Mouse (Mus musculus) embryonic facial prominence, embryonic 10.5 days (tissue): ENCODE results near the gene Fam208b. TPM values are rescaled to one million over a fixed set of nuclear protein-coding genes. Genes with fewer than 3 reads are reported as not detected.
A peak's percentile ranks its signal among the peaks of the same experiment; 100 is the strongest.
"Not testable (repeated sequence)": the region's sequence is repeated elsewhere in the genome, so short reads cannot be mapped to it uniquely, and the experiment has no call there.

Experiments
- DNase-seq: peaks from one replicate; pipeline ENCODE4 v3.0.0-alpha.2; 2017; ENCODE audit warnings: low spot score
- H3K27ac ChIP-seq: fragments of 300-500 bp; sonication (generic); replicated peaks from 2 replicates; pipeline ENCODE4 v1.5.1; 2016; ENCODE audit warnings: mild to moderate bottlenecking
- H3K27me3 ChIP-seq: fragments of 300-500 bp; sonication (generic); replicated peaks from 2 replicates; pipeline ENCODE4 v1.6.1; 2016; ENCODE audit warnings: low read depth, mild to moderate bottlenecking; ENCODE audit not compliant: poor library complexity, severe bottlenecking
- H3K36me3 ChIP-seq: fragments of 300-500 bp; sonication (generic); replicated peaks from 2 replicates; pipeline ENCODE4 v1.6.1; 2016; ENCODE audit warnings: mild to moderate bottlenecking, moderate library complexity
- H3K4me1 ChIP-seq: fragments of 300-500 bp; sonication (generic); 2 replicates; pipeline ENCODE4 v1.6.1; 2016
- H3K4me3 ChIP-seq: fragments of 300-500 bp; sonication (generic); 2 replicates; pipeline ENCODE4 v1.5.1; 2016; ENCODE audit warnings: mild to moderate bottlenecking, moderate library complexity
- H3K9me3 ChIP-seq: fragments of 300-500 bp; sonication (generic); 2 replicates; pipeline ENCODE4 v1.6.1; 2016; ENCODE audit warnings: mild to moderate bottlenecking
- WGBS: fragments of 180-500 bp; shearing (Covaris S2); methylation state at CpG from one replicate; pipeline ENCODE4 v1.1.7; 2016; 5-methylcytosine and 5-hydroxymethylcytosine counted together
- polyA plus RNA-seq: library from polyadenylated mRNA; unstranded; fragments of >200 nt; fragmentation: Nextera tagmentation; extraction: Ambion mirVana; gene quantifications from 2 replicates; pipeline ENCODE4 v1.2.1, GENCODE M21; 2016

Fam208b gene
- polyA plus RNA-seq, 1 experiment from 2014 or later, result 27.5 TPM

DNA sequence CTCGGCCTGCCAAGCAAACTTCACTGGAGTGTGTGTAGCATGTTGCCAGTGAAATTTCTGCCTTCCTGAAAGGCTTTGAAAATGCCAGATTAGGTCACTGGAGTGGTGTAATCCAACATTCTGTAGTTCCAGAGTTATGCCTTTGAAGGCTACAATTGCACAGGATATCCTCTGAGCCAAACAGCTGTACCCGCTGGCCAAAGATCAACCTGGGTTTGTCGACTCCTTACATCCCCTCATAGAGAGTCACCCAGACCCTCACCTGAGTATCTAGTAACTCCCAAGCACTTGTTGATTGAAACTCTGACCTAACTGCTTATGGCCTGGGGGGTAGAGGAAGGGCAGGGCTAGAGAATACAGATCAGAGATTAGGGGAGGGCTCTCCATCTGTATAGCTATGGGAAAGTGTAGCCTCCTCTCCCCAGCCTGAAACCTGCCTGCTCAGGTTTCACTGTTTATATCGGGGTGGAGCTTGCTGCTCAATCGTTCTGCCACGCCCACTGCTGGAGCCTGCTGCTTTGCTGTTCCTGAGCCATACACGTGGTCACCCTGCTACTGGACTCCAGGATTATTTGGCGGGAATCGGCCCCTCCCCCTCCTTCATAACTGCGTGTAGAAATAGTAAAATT lies 79.1 kb downstream of the Fam208b start:
- Histone ChIP-seq H3K36me3 (no peaks in the 10 kb centered on the region), H3K27me3 (no peaks in the 10 kb centered on the region), H3K4me1 (peaks cover 5% of the 10 kb centered on the region; the same call in 1 of the 2 replicates), H3K9me3 (peaks cover 7% of the 10 kb centered on the region; the same call in 1 of the 2 replicates), H3K4me3 (no peak overlapping the region), H3K27ac (no peak overlapping the region)
- 63% methylated on average over 10 of the region's 10 CpGs for WGBS
- peak; percentile 28 for DNase-seq

DNA sequence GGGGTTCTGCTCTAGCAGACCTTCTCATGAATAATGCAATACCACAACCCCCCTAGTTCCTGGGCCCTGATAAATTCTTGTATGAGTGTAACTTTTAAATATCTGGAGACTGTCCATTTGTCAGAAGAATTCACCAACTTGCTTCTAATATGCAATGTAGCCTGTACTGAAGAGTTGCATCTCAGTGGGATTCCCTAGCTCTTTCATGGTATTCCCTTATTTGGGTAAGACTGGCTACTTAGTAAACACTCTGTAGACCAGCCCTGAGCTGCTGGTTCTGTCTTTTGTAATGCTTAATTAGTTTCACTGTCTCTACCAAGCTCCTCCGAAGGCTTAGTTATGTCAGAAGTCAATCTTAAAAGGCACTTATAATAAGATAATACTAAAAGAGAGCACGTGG lies 79.7 kb downstream of the Fam208b start:
- not testable (repeated sequence) for H3K9me3 ChIP-seq, H3K36me3 ChIP-seq, H3K4me1 ChIP-seq, H3K4me3 ChIP-seq, H3K27ac ChIP-seq, DNase-seq, H3K27me3 ChIP-seq
- WGBS, result 63% methylated on average over 2 of the region's 2 CpGs

DNA sequence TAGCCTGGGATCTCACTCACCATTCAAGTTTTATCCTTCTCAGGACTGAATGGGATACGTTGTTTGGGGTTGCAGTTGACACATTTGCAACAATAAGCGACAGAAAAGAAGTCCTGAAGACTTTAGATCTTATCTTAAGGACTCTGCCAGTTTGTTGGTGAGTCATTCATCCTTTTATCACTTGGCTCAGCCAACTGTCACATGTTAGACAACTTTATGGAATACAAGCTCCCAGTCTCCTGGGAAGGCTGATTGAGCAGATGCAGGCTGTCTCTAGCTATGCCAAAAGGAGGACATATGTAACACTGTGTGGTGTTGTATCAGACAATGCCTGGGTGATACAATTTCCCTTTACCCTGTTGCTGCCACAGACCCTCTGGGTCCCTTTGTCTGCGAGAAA lies 80.5 kb downstream of the Fam208b start:
- H3K4me1 ChIP-seq, result 0 out of 2 replicates have a peak, but pooled peaks cover 5% of the 10 kb centered on the region
- H3K9me3 ChIP-seq, result peaks cover 4% of the 10 kb centered on the region; the same call in 1 of the 2 replicates
- H3K27ac ChIP-seq, result no peak overlapping the region
- H3K4me3 ChIP-seq, result no peak overlapping the region
- DNase-seq, result no peak
- 64% methylated on average over 3 of the region's 3 CpGs for WGBS
- no peaks in the 10 kb centered on the region for H3K36me3 ChIP-seq
- no peaks in the 10 kb centered on the region for H3K27me3 ChIP-seq

DNA sequence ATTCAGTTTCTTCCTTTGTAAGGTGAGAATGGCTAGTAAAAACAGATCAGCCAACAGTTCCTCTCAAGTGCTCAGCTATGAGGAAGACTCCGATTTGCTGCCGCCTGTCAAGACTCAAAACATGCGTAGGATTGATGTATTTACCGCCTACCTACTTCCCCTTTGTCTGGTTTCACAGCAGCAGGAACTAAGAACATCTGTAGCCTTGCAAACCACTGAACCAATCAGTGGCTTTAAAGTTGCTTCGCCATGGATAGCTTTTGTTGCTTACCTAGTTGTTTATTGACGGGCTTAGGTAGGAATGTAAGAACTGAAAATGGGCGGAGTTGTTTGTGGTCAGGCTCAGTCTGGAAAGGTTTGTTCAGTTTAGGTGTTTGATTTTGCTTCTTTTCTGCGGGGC lies 84.6 kb downstream of the Fam208b start:
- H3K27ac ChIP-seq, result no peak overlapping the region
- H3K9me3 ChIP-seq, result no peaks in the 10 kb centered on the region
- H3K4me3 ChIP-seq, result no peak overlapping the region
- WGBS, result 86% methylated on average over 8 of the region's 8 CpGs
- no peaks in the 10 kb centered on the region for H3K4me1 ChIP-seq
- no peaks in the 10 kb centered on the region for H3K36me3 ChIP-seq
- DNase-seq, result no peak
- no peaks in the 10 kb centered on the region for H3K27me3 ChIP-seq

DNA sequence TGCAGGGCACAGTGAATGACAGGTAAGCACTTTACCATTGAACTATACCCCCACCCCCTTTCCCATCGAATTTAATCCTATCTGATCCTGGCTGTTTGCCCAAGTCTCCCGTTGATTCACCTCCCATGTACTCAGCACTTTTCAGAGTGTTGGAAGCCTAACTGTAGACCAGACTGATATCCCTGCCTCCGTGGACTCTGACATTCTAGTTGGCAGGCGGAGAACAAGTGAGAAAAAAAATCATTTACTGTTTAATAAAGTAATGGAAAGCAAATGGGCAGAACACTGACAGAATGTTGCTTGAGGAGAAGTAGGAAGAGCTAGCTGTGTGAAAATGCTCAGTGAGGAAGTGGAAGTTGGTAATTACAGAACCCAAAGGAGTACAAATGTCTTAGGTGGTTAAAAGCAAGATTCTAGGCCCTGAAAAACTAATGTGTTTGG lies 85.3 kb downstream of the Fam208b start:
- no peak overlapping the region for H3K4me3 ChIP-seq
- no peaks in the 10 kb centered on the region for H3K27me3 ChIP-seq
- H3K9me3 ChIP-seq, result no peaks in the 10 kb centered on the region
- H3K4me1 ChIP-seq, result no peaks in the 10 kb centered on the region
- no peak for DNase-seq
- WGBS, result 83% methylated on average over 4 of the region's 4 CpGs
- no peaks in the 10 kb centered on the region for H3K36me3 ChIP-seq
- no peak overlapping the region for H3K27ac ChIP-seq

DNA sequence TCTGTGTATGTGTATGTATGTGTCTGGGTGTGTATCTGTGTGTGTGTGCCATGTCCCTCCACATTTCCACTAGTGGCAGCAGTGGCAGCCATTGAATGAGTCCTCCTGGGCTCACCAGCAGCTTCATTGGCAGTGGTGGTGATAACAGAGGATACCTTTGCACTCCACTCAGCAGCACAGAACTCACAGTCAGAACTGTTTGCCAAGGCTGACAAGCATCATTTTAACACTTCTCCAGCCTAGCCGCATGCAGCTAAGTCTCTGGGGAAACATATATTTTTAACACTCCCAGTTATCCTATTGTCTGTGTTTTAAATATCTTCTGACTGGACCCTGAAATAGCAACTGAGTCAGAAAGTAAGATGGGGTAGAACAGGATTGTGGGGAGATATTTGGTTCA lies 87.0 kb downstream of the Fam208b start:
- DNase-seq, result no peak
- no peak overlapping the region for H3K27ac ChIP-seq
- no peaks in the 10 kb centered on the region for H3K4me1 ChIP-seq
- H3K9me3 ChIP-seq, result no peaks in the 10 kb centered on the region
- no peaks in the 10 kb centered on the region for H3K27me3 ChIP-seq
- H3K36me3 ChIP-seq, result no peaks in the 10 kb centered on the region
- H3K4me3 ChIP-seq, result no peak overlapping the region
- 87% methylated on average over 1 of the region's 1 CpGs for WGBS

DNA sequence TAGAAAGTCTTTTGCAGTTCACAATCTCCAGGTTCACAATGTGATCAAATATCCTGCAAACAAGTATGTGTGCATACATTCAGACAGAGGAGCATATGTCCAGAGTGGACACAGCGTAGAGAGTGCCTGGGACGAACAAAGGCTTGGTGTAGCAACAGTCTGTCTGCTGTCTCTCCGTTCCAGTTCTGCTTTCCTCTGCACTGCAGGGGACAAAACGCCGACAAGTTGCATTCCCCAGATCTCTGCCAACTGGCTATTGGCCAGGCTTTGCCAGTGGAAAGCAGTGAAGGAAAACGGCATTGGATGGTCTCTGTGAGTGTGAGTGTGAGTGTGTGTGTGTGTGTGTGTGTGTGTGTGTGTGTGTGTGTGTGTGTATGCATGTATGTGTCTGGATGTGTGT lies 87.4 kb downstream of the Fam208b start:
- DNase-seq, result no peak
- Histone ChIP-seq H3K4me3 (no peak overlapping the region), H3K36me3 (no peaks in the 10 kb centered on the region), H3K27ac (no peak overlapping the region), H3K4me1 (no peaks in the 10 kb centered on the region), H3K9me3 (no peaks in the 10 kb centered on the region), H3K27me3 (no peaks in the 10 kb centered on the region)
- 81% methylated on average over 6 of the region's 6 CpGs for WGBS

DNA sequence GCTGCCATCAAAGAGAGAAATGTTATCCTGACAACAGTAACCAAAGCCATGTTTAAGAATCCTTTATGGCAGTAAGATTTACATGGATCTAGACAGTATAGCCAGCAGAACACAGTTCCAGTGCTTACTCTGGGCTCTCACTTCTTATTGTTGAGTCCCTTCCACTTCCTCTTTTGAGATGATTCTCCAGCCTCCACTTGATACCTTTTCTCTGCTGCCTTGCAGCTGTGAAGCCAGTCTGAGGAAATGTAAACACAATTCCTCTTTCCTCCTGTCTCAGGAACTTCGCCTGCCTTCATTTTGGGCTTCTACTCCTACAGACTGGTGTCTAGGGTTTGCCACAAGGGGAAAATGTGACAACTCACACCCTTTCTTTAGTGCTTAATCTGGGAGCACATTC lies 90.9 kb downstream of the Fam208b start:
- not testable (repeated sequence) for H3K4me1 ChIP-seq, H3K27me3 ChIP-seq, DNase-seq, H3K27ac ChIP-seq, H3K9me3 ChIP-seq, H3K4me3 ChIP-seq, H3K36me3 ChIP-seq
- 50% methylated on average over 1 of the region's 1 CpGs for WGBS

DNA sequence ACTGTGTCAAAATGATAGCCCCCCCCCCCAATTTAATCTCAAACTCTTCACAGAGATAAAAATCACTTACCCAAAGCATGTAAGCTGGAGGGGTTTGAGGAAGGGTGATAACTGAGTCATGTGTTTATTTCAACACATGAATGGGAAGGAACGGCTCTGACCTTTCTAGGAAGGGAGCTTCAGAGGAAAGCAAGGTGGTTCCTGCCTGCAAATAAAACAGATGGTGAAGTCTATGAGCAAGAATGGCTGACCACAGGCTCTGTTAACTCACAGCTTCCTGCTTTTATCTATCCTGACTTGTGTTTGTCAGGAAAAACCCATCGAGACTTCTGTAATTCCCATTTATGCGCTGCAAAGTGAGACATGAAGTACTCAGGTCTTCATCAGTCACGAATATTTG lies 91.6 kb downstream of the Fam208b start:
- WGBS, result 68% methylated on average over 4 of the region's 4 CpGs
- not testable (repeated sequence) for H3K4me1 ChIP-seq

More for the DNA sequence above, 91.6 kb downstream of the Fam208b start:
- not testable (repeated sequence) for DNase-seq, H3K27me3 ChIP-seq, H3K36me3 ChIP-seq, H3K9me3 ChIP-seq, H3K27ac ChIP-seq, H3K4me3 ChIP-seq

Other genes starting within 250 kb of the Fam208b start
- 429 and 432 TPM in 2 replicates for gene Gdi2, start 73.0 kb downstream of the Fam208b start, polyA plus RNA-seq
- gene Asb13, start 22.9 kb upstream of the Fam208b start, polyA plus RNA-seq, result 15.0 and 22.2 TPM in 2 replicates
- not detected in 2 replicates for gene Calml3, start 193.2 kb upstream of the Fam208b start, polyA plus RNA-seq
- gene Calm4, start 226.6 kb upstream of the Fam208b start, polyA plus RNA-seq, result not detected in 2 replicates
- not detected in 2 replicates for gene Calm5, start 243.1 kb upstream of the Fam208b start, polyA plus RNA-seq